Mouse (Mus musculus) CD4-positive, CD25-positive, alpha-beta regulatory T cell, adult 4 months (primary cell): ENCODE data around the gene Mmaa. TPM values are rescaled to one million over a fixed set of nuclear protein-coding genes. Genes with fewer than 3 reads are reported as not detected.

Experiments used
- polyA plus RNA-seq, 2 experiments: library from polyadenylated mRNA; unstranded; fragments of 100-300 nt; shearing (Covaris generic); gene quantifications; one replicate each; pipeline ENCODE4 v1.2.1; 2017

Mmaa gene
- polyA plus RNA-seq, 2 experiments from 2014 or later = 8.3 to 10.4 TPM

Other genes starting within 250 kb of the Mmaa start
- not detected for gene 1700011L22Rik, start 46.4 kb downstream of the Mmaa start, polyA plus RNA-seq
- 10 to 100 TPM in 1 of 2 experiments, 1 to 10 TPM in 1; 8.3 to 10.8 TPM for gene Smad1, start 104.6 kb upstream of the Mmaa start, polyA plus RNA-seq